Mouse (Mus musculus) B cell, adult 2 months (primary cell): Measurements from ENCODE around the gene Adk.

Experiments used
- DNase-seq, 2 experiments: peaks; one replicate each; pipeline ENCODE4 v3.0.0; 2022

Adk gene

GRCm38 (mm10) chr14:21102666-21103203, 50.4 kb downstream of the Adk start:
- DNase-seq = no peak

- no peak for DNase-seq
Measured at GRCm38 (mm10) chr14:21105049-21105448, 52.7 kb downstream of the Adk start.

GRCm38 (mm10) chr14:21106582-21106981, 54.2 kb downstream of the Adk start:
- no peak for DNase-seq

- no peak for DNase-seq
Measured at GRCm38 (mm10) chr14:21107551-21107950, 55.2 kb downstream of the Adk start.

GRCm38 (mm10) chr14:21110492-21110891, 58.1 kb downstream of the Adk start:
- DNase-seq = no peak

GRCm38 (mm10) chr14:21111500-21111899, 59.1 kb downstream of the Adk start:
- DNase-seq = no peak

GRCm38 (mm10) chr14:21112174-21112573, 59.8 kb downstream of the Adk start:
- no peak for DNase-seq

GRCm38 (mm10) chr14:21112742-21113141, 60.4 kb downstream of the Adk start:
- DNase-seq = no peak

GRCm38 (mm10) chr14:21114339-21114738, 62.0 kb downstream of the Adk start:
- no peak for DNase-seq

- DNase-seq = no peak
Measured at GRCm38 (mm10) chr14:21115318-21115717, 62.9 kb downstream of the Adk start.

GRCm38 (mm10) chr14:21115888-21116460, 63.6 kb downstream of the Adk start:
- peak; percentile 7 for DNase-seq

GRCm38 (mm10) chr14:21118095-21118494, 65.7 kb downstream of the Adk start:
- no peak for DNase-seq

GRCm38 (mm10) chr14:21119653-21120313, 67.4 kb downstream of the Adk start:
- peak; percentile 14 to 26 for DNase-seq

- peak; percentile 60 to 67 for DNase-seq
Measured at GRCm38 (mm10) chr14:21120473-21120872, 68.1 kb downstream of the Adk start.

- DNase-seq = no peak
Measured at GRCm38 (mm10) chr14:21127215-21127614, 74.8 kb downstream of the Adk start.

GRCm38 (mm10) chr14:21136906-21137305, 84.5 kb downstream of the Adk start:
- DNase-seq = peak; percentile 70 to 72

GRCm38 (mm10) chr14:21142603-21143002, 90.2 kb downstream of the Adk start:
- DNase-seq = no peak

- DNase-seq = peak; percentile 40 to 45
Measured at GRCm38 (mm10) chr14:21143406-21144115, 91.2 kb downstream of the Adk start.

GRCm38 (mm10) chr14:21147171-21147570, 94.8 kb downstream of the Adk start:
- DNase-seq = no peak

GRCm38 (mm10) chr14:21150301-21150700, 97.9 kb downstream of the Adk start:
- DNase-seq = no peak

GRCm38 (mm10) chr14:21152055-21152454, 99.7 kb downstream of the Adk start:
- DNase-seq = no peak

- no peak for DNase-seq
Measured at GRCm38 (mm10) chr14:21165706-21166105, 113.3 kb downstream of the Adk start.

GRCm38 (mm10) chr14:21166114-21166513, 113.7 kb downstream of the Adk start:
- DNase-seq = no peak
